ENCODE assay signal across 8 mouse cellular contexts in genomic region chr2:93063347-93063746, GRCm38 (mm10). TPM values are rescaled to one million over a fixed set of nuclear protein-coding genes. Genes with fewer than 3 reads are reported as not detected.
A peak's percentile ranks its signal among the peaks of the same experiment; 100 is the strongest.
DNase-seq lines count a peak whose midpoint lies in the region; ATAC-seq lines count a peak whose summit lies in the region.

No protein-coding gene starts in this region.

- H3K27ac ChIP-seq in embryonic facial prominence, embryonic 14.5 days (replicated peaks; ENCODE audit: low read depth, low read length): no peak overlapping the region
- H3K27ac ChIP-seq in midbrain, embryonic 10.5 days (replicated peaks): no peak overlapping the region

- ATAC-seq in embryonic facial prominence, embryonic 14.5 days (ENCODE audit: low read depth): peak; percentile 33; the same call in 1 of the 2 replicates

- no peaks in the 10 kb centered on the region for H3K27me3 ChIP-seq in embryonic facial prominence, embryonic 14.5 days (replicated peaks; ENCODE audit: control insufficient read depth, insufficient read depth, low read length)
- H3K27me3 ChIP-seq in midbrain, embryonic 10.5 days (ENCODE audit: low read depth, poor library complexity, severe bottlenecking): no peaks in the 10 kb centered on the region

- no peak overlapping the region for H3K9ac ChIP-seq in embryonic facial prominence, embryonic 14.5 days (ENCODE audit: low read depth, low read length)

- no peak overlapping the region for H3K4me2 ChIP-seq in embryonic facial prominence, embryonic 14.5 days (ENCODE audit: low read depth, low read length)

- DNase-seq in heart, postnatal 10 days: peak; percentile 58 to 76
- DNase-seq in heart, adult 8-10 months (ENCODE audit: low spot score): no peak
- peak; percentile 65 to 67 for DNase-seq in B cell, adult 2 months
- peak; percentile 79 for DNase-seq in adrenal gland, postnatal 14 days
- DNase-seq in embryonic facial prominence, embryonic 14.5 days (ENCODE audit: low spot score): peak; percentile 66
- DNase-seq in kidney, postnatal 10 days: peak; percentile 81
- peak; percentile 52 for DNase-seq in midbrain, embryonic 10.5 days (ENCODE audit: low spot score)
- DNase-seq in urinary bladder, postnatal 36 days (ENCODE audit: low spot score in 2 of 2): peak; percentile 20 to 21

- no peaks in the 10 kb centered on the region for H3K36me3 ChIP-seq in embryonic facial prominence, embryonic 14.5 days (ENCODE audit: control insufficient read depth, insufficient read depth, low read length)
- no peaks in the 10 kb centered on the region for H3K36me3 ChIP-seq in midbrain, embryonic 10.5 days

- H3K4me1 ChIP-seq in embryonic facial prominence, embryonic 14.5 days (ENCODE audit: control insufficient read depth, insufficient read depth, low read length): no peaks in the 10 kb centered on the region
- no peaks in the 10 kb centered on the region for H3K4me1 ChIP-seq in midbrain, embryonic 10.5 days

- intact Hi-C loops in heart, postnatal 10 days (cut with DNase I): loop anchor here (2.0 kb wide), 2 partner anchors 97 to 181 kb away; no protein-coding TSS in a partner anchor

- 19% methylated on average over 2 of the region's 2 CpGs for WGBS in embryonic facial prominence, embryonic 14.5 days
- 16% methylated on average over 2 of the region's 2 CpGs for WGBS in midbrain, embryonic 10.5 days

- H3K4me3 ChIP-seq in embryonic facial prominence, embryonic 14.5 days (ENCODE audit: low read depth, low read length): no peak overlapping the region
- H3K4me3 ChIP-seq in midbrain, embryonic 10.5 days: no peak overlapping the region

- H3K9me3 ChIP-seq in embryonic facial prominence, embryonic 14.5 days (ENCODE audit: control insufficient read depth, low read length): no peaks in the 10 kb centered on the region
- no peaks in the 10 kb centered on the region for H3K9me3 ChIP-seq in midbrain, embryonic 10.5 days (replicated peaks)

RNA-seq across cellular contexts. Expression of gene Prdm11, which starts 17.4 kb away (rescaled TPM):
- 10 to 100 TPM; 20.9 to 21.8 TPM for total RNA-seq in heart, postnatal 10 days (2021)
- 10 to 100 TPM in 2 of 4 experiments, 1 to 10 TPM in 2; 5.7 to 10.5 (median 9.3) TPM for total RNA-seq in heart, adult 8-10 months (2022)
- 40.8 and 45.4 TPM in 2 replicates for total RNA-seq in adrenal gland, postnatal 14 days (2021)
- polyA plus RNA-seq in embryonic facial prominence, embryonic 14.5 days (2014; fragmentation: Nextera tagmentation; extraction: Ambion mirVana): 4.6 and 4.8 TPM in 2 replicates
- polyA plus RNA-seq in midbrain, embryonic 10.5 days (2016; fragmentation: Nextera tagmentation; extraction: Ambion mirVana): 1.5 and 1.7 TPM in 2 replicates
